Mouse (Mus musculus) embryonic fibroblast, embryonic 13.5 days (primary cell): ENCODE data around the gene Fancc. TPM values are rescaled to one million over a fixed set of nuclear protein-coding genes. Genes with fewer than 3 reads are reported as not detected.

ENCODE experiments used
- H3K27ac ChIP-seq: 2 replicates; pipeline ENCODE4 v1.5.1; 2012; ENCODE audit warnings: low read length, control low read depth, inconsistent platforms; ENCODE audit not compliant: insufficient read depth
- H3K4me1 ChIP-seq: 2 replicates; pipeline ENCODE4 v1.6.1; 2011; ENCODE audit warnings: low read length; ENCODE audit not compliant: control insufficient read depth, insufficient read depth
- H3K4me3 ChIP-seq: 2 replicates; pipeline ENCODE4 v1.5.1; 2011; ENCODE audit warnings: mild to moderate bottlenecking, control low read depth, low read length; ENCODE audit not compliant: insufficient read depth
- CTCF ChIP-seq: IDR thresholded peaks from 2 replicates; pipeline ENCODE4 v1.5.1; 2011; ENCODE audit warnings: mild to moderate bottlenecking, control low read depth, low read length, moderate library complexity, borderline replicate concordance; ENCODE audit not compliant: insufficient read depth
- POLR2A ChIP-seq: IDR thresholded peaks from 2 replicates; pipeline ENCODE4 v1.6.1; 2011; ENCODE audit warnings: low read depth, mild to moderate bottlenecking, control low read depth, low read length, moderate library complexity
- polyA plus RNA-seq: library from polyadenylated mRNA; stranded (reverse); fragments of >200 nt; gene quantifications from 2 replicates; pipeline ENCODE4 v1.2.4, GENCODE M21; 2011; ENCODE audit warnings: low read depth; ENCODE audit not compliant: missing spikeins, insufficient read length

Fancc gene
- polyA plus RNA-seq, 1 experiment = 9.3 TPM

- no peak overlapping the region for H3K4me3 ChIP-seq
- H3K27ac ChIP-seq = no peak overlapping the region
- TF ChIP-seq CTCF (no peak), POLR2A (no peak)
- no peaks in the 10 kb centered on the region for H3K4me1 ChIP-seq
These were observed 19.5 kb upstream of the Fancc start for GRCm38 (mm10) chr13:63516535-63516934.

DNA sequence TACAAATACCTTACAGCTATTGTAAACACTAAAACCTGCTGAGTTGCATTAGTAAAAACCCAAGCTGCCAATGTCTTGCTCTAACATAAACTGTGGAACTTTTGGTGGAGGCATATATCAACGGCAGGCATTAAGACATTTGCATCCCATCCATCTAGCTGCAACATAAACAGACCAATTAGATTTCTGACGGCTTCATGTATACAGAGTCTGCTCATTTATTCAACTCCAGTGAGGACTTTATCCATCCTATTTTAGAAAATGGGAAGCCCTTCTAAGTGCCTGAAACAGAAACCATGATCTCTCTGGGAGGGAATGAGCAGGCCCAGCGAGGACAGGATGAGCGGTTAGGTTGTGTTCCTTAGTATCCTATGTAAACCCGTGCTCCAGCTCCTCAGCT lies 18.5 kb upstream of the Fancc start:
- TF ChIP-seq POLR2A (no peak), CTCF (no peak)
- H3K27ac ChIP-seq = no peak overlapping the region
- H3K4me1 ChIP-seq = no peaks in the 10 kb centered on the region
- H3K4me3 ChIP-seq = no peak overlapping the region

GRCm38 (mm10) chr13:63514931-63515360 lies 17.9 kb upstream of the Fancc start:
- no peaks in the 10 kb centered on the region for H3K4me1 ChIP-seq
- H3K27ac ChIP-seq = no peak overlapping the region
- TF ChIP-seq POLR2A (no peak), CTCF (no peak)
- H3K4me3 ChIP-seq = no peak overlapping the region

GRCm38 (mm10) chr13:63513374-63514098 lies 16.5 kb upstream of the Fancc start:
- Histone ChIP-seq H3K27ac (no peak overlapping the region), H3K4me1 (no peaks in the 10 kb centered on the region)
- TF ChIP-seq CTCF = no peak
- TF ChIP-seq POLR2A = no peak

DNA sequence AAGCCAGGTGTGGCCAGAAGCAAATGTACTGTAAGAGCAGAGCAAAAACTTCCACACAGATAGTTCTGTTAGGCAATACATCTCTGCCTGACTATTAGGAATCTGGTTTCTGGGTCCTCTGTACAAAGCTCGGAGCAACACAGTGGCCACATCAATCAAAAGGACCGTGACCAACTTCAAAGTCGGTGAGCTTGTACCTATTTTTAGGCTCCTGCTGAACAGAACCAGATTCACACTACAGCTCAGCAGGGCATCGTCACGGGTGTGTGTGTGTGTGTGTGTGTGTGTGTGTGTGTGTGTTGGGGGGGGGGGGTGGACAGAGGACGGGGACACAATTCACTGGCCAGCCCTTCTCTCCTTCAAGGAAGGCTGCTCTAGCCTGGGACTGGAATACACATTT lies 15.3 kb upstream of the Fancc start:
- Histone ChIP-seq H3K4me1 (no peaks in the 10 kb centered on the region), H3K27ac (no peak overlapping the region), H3K4me3 (no peak overlapping the region)
- TF ChIP-seq POLR2A (no peak), CTCF (no peak)

More at GRCm38 (mm10) chr13:63513374-63514098, 16.5 kb upstream of the Fancc start:
- no peak overlapping the region for H3K4me3 ChIP-seq

DNA sequence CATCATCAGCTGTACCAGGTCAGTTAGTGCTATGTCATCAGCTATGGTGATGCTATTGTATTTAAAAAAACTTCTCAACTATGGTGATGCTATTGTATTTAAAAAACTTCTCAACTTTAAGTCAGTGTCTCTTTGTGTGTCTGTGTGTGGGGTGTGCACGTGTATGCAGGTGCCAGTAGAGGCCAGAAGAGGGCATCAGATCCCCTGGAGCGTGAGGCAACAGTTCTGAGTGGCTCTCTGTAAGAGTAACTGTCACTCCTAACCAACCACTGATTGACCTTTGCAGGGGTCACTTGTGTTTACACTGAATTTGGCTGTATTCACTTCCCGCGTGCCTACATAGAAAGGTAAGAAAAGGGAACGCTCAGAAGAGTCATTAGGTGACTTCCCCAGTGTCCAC lies 10.7 kb upstream of the Fancc start:
- TF ChIP-seq CTCF (no peak), POLR2A (no peak)
- Histone ChIP-seq H3K27ac (no peak overlapping the region), H3K4me3 (no peak overlapping the region), H3K4me1 (no peaks in the 10 kb centered on the region)

GRCm38 (mm10) chr13:63507001-63507556 lies 10.0 kb upstream of the Fancc start:
- Histone ChIP-seq H3K4me1 (no peaks in the 10 kb centered on the region), H3K27ac (no peak overlapping the region), H3K4me3 (no peak overlapping the region)
- no peak for TF ChIP-seq CTCF
- no peak for TF ChIP-seq POLR2A

DNA sequence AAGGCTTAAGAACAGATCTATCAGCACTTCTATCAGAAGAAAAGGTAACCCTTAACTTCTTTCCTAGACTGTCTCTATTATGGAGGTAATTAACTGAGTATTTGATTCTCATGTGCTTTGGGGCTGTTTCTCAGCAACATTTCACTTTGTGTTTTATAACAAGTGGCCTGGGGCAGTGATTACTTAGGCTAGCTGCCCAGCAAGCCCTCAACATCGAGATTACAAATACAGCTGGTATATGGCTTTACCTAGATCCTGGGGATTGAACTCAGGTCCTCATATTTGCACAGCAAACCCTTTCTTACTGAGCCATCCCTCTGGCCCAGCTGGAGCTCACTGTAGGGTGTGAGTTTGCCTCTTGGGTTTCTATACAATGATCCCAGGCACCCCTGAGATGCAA lies 9.3 kb upstream of the Fancc start:
- no peak for TF ChIP-seq POLR2A
- no peak for TF ChIP-seq CTCF
- Histone ChIP-seq H3K4me3 (no peak overlapping the region), H3K4me1 (no peaks in the 10 kb centered on the region), H3K27ac (no peak overlapping the region)

DNA sequence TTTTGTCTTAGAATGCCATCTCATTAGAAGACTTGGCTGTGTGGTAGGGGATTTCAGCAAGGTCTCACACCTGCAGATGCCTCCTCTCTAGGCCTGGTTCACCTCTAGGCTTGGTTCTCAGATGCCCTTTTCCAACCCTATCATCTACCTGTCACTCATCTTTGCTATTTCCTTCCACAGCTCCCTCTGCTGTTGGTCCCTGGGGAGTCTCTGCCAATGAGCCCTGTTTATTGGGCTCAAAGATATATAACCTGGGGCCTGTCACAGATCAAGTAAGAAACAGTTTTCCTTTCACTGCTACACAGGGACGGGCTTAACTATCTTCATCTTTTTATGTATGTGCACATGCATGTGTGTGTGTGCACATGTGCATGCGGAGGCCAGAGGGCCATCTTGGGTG lies 5.3 kb upstream of the Fancc start:
- no peaks in the 10 kb centered on the region for H3K4me1 ChIP-seq
- TF ChIP-seq POLR2A (no peak), CTCF (no peak)
- no peak overlapping the region for H3K27ac ChIP-seq
- H3K4me3 ChIP-seq = no peak overlapping the region

DNA sequence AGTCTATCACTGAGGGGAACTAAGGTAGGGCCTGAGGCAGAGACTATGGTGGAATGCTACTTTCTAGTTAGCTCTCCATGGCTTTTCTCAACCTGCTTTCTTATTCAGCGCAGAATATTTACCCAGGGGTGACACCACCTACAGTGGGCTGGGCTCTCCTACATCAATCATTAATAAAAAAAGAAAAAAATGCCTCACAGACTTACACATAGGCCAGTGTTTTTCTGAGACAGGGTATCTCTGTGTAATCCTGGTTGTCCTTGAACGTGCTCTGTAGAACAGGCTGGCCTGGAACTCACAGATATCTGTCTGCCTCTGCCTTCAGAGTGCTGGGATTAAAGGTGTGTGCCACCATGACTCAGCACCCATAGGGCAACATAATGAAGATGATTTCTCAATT lies 2.4 kb upstream of the Fancc start:
- Histone ChIP-seq H3K27ac (no peak overlapping the region), H3K4me3 (no peak overlapping the region), H3K4me1 (no peaks in the 10 kb centered on the region)
- no peak for TF ChIP-seq CTCF
- no peak for TF ChIP-seq POLR2A

DNA sequence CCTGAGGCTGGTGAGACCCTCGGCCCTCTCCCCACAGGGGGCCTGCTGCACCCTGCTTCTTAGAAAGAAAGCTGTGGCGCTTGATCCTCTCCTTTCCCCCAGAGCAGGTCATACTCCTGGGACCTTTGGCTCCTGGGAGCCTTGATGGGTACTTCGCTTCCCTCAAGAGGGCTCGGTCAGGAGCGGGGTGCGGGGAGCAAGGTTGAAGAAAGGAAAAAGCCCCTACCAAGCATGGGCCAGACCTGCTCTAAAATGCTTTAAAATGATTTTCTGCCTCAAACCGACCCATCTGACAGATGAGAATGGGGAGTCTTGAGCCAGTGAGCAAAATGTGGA lies 9.4 kb downstream of the Fancc start:
- TF ChIP-seq POLR2A (no peak), CTCF (no peak)
- H3K4me1 ChIP-seq = no peaks in the 10 kb centered on the region
- H3K27ac ChIP-seq = no peak overlapping the region
- no peak overlapping the region for H3K4me3 ChIP-seq
